ENCODE assay signal across 20 mouse cellular contexts in the genomic region with DNA sequence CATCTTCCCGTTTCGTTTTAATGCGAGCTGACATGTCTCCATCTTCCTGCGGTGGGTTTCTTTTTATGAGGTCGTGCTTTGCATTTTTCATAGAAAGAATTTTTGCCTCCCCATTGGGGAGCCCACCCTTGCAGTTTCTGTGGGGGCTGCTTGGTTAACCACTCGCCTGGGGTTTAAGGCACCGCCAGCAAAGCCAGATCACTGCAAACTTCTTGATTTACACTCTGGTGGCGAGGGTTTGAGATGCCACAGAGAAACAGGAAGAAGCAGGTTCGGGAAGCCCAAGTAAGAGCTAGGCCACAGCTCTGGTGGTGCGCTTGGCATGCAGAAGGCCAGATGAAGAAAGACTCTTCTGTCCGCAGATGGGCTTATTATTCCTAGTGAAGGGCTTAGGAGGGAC.
A peak's percentile ranks its signal among the peaks of the same experiment; 100 is the strongest.
DNase-seq lines count a peak whose midpoint lies in the region; ATAC-seq and TF ChIP-seq lines count a peak whose summit lies in the region.
"Had no signal": no experiment of that assay in that cellular context is flagged by ENCODE, and none has a peak within 500 bp of the region (broad histone marks: within the 10 kb centered on the region; RNA-seq: fewer than 3 reads in every experiment).

No protein-coding gene starts in this region.

- no peaks in the 10 kb centered on the region for H3K9me3 ChIP-seq in embryonic facial prominence, embryonic 14.5 days (ENCODE audit: control insufficient read depth, low read length)
- no peaks in the 10 kb centered on the region for H3K9me3 ChIP-seq in embryonic facial prominence, embryonic 10.5 days
- no peaks in the 10 kb centered on the region for H3K9me3 ChIP-seq in midbrain, postnatal 0 days (ENCODE audit: low read length)
- H3K9me3 ChIP-seq: intestine, embryonic 15.5 days; kidney, embryonic 15.5 days; midbrain, embryonic 12.5 days had no signal

- ATAC-seq in embryonic facial prominence, embryonic 14.5 days (ENCODE audit: low read depth) = no peak
- peak; percentile 62 for ATAC-seq in megakaryocyte, adult 5-6 weeks (ENCODE audit: poor library complexity, severe bottlenecking)
- no peak for ATAC-seq in midbrain, postnatal 0 days (ENCODE audit: low FRiP score)
- ATAC-seq: activated CD4-positive, CD25-positive, alpha-beta regulatory T cell, adult 4 months; intestine, embryonic 15.5 days had no signal

- DNase-seq in embryonic facial prominence, embryonic 14.5 days (ENCODE audit: low spot score) = peak; percentile 71
- DNase-seq in embryonic facial prominence, embryonic 10.5 days (ENCODE audit: low spot score) = no peak
- DNase-seq in CD8-positive naive resting alpha-beta T cell, adult 2 months (ENCODE audit: low read depth in 2 of 2, low spot score in 2 of 2) = peak; percentile 13 to 28
- peak; percentile 25 for DNase-seq in thymus, postnatal 0 days (ENCODE audit: low spot score)
- no peak for DNase-seq in gastrocnemius, adult 8-10 months (ENCODE audit: low spot score in 2 of 2)
- DNase-seq in lung, postnatal 10 days = no peak
- DNase-seq in midbrain, postnatal 0 days (ENCODE audit: low spot score) = no peak
- DNase-seq: adrenal gland, postnatal 14 days; cerebellum, adult 8-10 months; forebrain, postnatal 0 days; gastrocnemius, postnatal 36 days; kidney, postnatal 36 days had no signal

- 57% methylated on average over 11 of the region's 11 CpGs for WGBS in embryonic facial prominence, embryonic 14.5 days
- WGBS in embryonic facial prominence, embryonic 10.5 days = 87% methylated on average over 11 of the region's 11 CpGs
- 69% methylated on average over 11 of the region's 11 CpGs for WGBS in midbrain, postnatal 0 days

- no peak for TF ChIP-seq CTCF in midbrain, postnatal 0 days (IDR thresholded peaks at IDR 0.05)

- no peak overlapping the region for H3K27ac ChIP-seq in embryonic facial prominence, embryonic 14.5 days (replicated peaks; ENCODE audit: low read depth, low read length)
- H3K27ac ChIP-seq in embryonic facial prominence, embryonic 10.5 days (replicated peaks) = no peak overlapping the region
- H3K27ac ChIP-seq in midbrain, postnatal 0 days (ENCODE audit: low read depth, low read length) = no peak overlapping the region
- H3K27ac ChIP-seq: hindbrain, embryonic 14.5 days; intestine, embryonic 15.5 days; kidney, embryonic 15.5 days; liver, embryonic 14.5 days; macrophage; midbrain, embryonic 12.5 days had no signal

- H3K36me3 ChIP-seq in embryonic facial prominence, embryonic 14.5 days (ENCODE audit: control insufficient read depth, insufficient read depth, low read length) = no peaks in the 10 kb centered on the region
- no peaks in the 10 kb centered on the region for H3K36me3 ChIP-seq in embryonic facial prominence, embryonic 10.5 days (replicated peaks)
- no peaks in the 10 kb centered on the region for H3K36me3 ChIP-seq in midbrain, postnatal 0 days (ENCODE audit: insufficient read depth, low read length)
- H3K36me3 ChIP-seq: intestine, embryonic 15.5 days; kidney, embryonic 15.5 days; midbrain, embryonic 12.5 days had no signal

- H3K4me1 ChIP-seq in embryonic facial prominence, embryonic 14.5 days (ENCODE audit: control insufficient read depth, insufficient read depth, low read length) = peaks cover 5% of the 10 kb centered on the region
- no peaks in the 10 kb centered on the region for H3K4me1 ChIP-seq in embryonic facial prominence, embryonic 10.5 days
- 0 out of 2 replicates have a peak, but pooled peaks cover 4% of the 10 kb centered on the region for H3K4me1 ChIP-seq in midbrain, postnatal 0 days (ENCODE audit: insufficient read depth, low read length)
- H3K4me1 ChIP-seq: intestine, embryonic 15.5 days; midbrain, embryonic 12.5 days had no signal

- no peak overlapping the region for H3K4me2 ChIP-seq in embryonic facial prominence, embryonic 14.5 days (ENCODE audit: low read depth, low read length)
- H3K4me2 ChIP-seq in midbrain, postnatal 0 days (ENCODE audit: low read depth, low read length, poor library complexity, severe bottlenecking) = no peak overlapping the region
- H3K4me2 ChIP-seq: hindbrain, embryonic 14.5 days; intestine, embryonic 15.5 days; kidney, embryonic 15.5 days; midbrain, embryonic 12.5 days had no signal

- H3K9ac ChIP-seq in embryonic facial prominence, embryonic 14.5 days (ENCODE audit: low read depth, low read length) = no peak overlapping the region
- H3K9ac ChIP-seq in midbrain, postnatal 0 days (replicated peaks; ENCODE audit: low read length, poor library complexity, severe bottlenecking) = no peak overlapping the region
- H3K9ac ChIP-seq: forebrain, postnatal 0 days; hindbrain, embryonic 14.5 days; intestine, embryonic 15.5 days; kidney, embryonic 15.5 days; liver, embryonic 14.5 days; midbrain, embryonic 12.5 days had no signal

- H3K27me3 ChIP-seq in embryonic facial prominence, embryonic 14.5 days (replicated peaks; ENCODE audit: control insufficient read depth, insufficient read depth, low read length) = no peaks in the 10 kb centered on the region
- no peaks in the 10 kb centered on the region for H3K27me3 ChIP-seq in embryonic facial prominence, embryonic 10.5 days (replicated peaks; ENCODE audit: low read depth, poor library complexity, severe bottlenecking)
- H3K27me3 ChIP-seq in midbrain, postnatal 0 days (ENCODE audit: insufficient read depth, low read length) = no peaks in the 10 kb centered on the region
- H3K27me3 ChIP-seq: intestine, embryonic 15.5 days; midbrain, embryonic 12.5 days had no signal

- H3K4me3 ChIP-seq in embryonic facial prominence, embryonic 14.5 days (ENCODE audit: low read depth, low read length) = no peak overlapping the region
- no peak overlapping the region for H3K4me3 ChIP-seq in embryonic facial prominence, embryonic 10.5 days
- H3K4me3 ChIP-seq in midbrain, postnatal 0 days (ENCODE audit: low read depth, low read length) = no peak overlapping the region
- H3K4me3 ChIP-seq: intestine, embryonic 15.5 days; kidney, embryonic 15.5 days; midbrain, embryonic 12.5 days had no signal

Comparison
In these comparisons a context has a peak if more than half of its experiments do, and no peak if none do; other contexts are left out.
1. DNase-seq: peak in embryonic facial prominence, embryonic 14.5 days (single experiment), CD8-positive naive resting alpha-beta T cell, adult 2 months (2 of 2) and thymus, postnatal 0 days (single experiment); none in embryonic facial prominence, embryonic 10.5 days (single experiment), gastrocnemius, adult 8-10 months (0 of 2), lung, postnatal 10 days (single experiment) and midbrain, postnatal 0 days (single experiment).